Mouse (Mus musculus): ENCODE measurements around the gene Gm37240.

Gm37240 gene

GRCm38 (mm10) chr3:85391756-85392155 lies 495.6 kb downstream of the Gm37240 start:
- no peak for DNase-seq

- no peak for DNase-seq
Observed at GRCm38 (mm10) chr3:85391111-85391510, 496.2 kb downstream of the Gm37240 start.

- no peak for DNase-seq
Observed at GRCm38 (mm10) chr3:85385371-85385770, 501.9 kb downstream of the Gm37240 start.

GRCm38 (mm10) chr3:85383330-85383729 lies 504.0 kb downstream of the Gm37240 start:
- no peak for DNase-seq

- DNase-seq: peak; percentile 32 to 55
Observed at GRCm38 (mm10) chr3:85378703-85379395, 508.5 kb downstream of the Gm37240 start.

GRCm38 (mm10) chr3:85377946-85378702 lies 509.2 kb downstream of the Gm37240 start:
- DNase-seq: peak; percentile 89 to 90

DNA sequence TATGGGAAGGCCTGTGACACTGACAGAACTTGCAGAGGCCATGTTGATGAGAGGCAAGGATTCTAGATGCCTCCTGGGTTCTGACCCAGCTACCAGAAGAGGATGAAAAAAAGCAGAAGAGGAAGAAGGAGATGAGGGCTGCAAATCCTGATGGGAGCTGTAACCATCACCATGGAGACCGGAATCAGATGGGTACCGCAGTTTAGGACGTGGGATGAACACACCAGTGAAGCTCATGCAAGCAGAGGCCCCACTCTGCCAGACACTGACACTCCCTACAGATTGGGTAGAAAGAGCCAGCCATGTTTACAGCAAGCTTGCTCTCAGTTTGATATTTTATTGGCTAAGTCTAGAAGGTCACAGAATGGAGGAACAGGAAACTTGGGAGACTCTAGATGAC lies 509.8 kb downstream of the Gm37240 start:
- DNase-seq: no peak

- DNase-seq: no peak
Observed at GRCm38 (mm10) chr3:85376541-85376940, 510.8 kb downstream of the Gm37240 start.

DNA sequence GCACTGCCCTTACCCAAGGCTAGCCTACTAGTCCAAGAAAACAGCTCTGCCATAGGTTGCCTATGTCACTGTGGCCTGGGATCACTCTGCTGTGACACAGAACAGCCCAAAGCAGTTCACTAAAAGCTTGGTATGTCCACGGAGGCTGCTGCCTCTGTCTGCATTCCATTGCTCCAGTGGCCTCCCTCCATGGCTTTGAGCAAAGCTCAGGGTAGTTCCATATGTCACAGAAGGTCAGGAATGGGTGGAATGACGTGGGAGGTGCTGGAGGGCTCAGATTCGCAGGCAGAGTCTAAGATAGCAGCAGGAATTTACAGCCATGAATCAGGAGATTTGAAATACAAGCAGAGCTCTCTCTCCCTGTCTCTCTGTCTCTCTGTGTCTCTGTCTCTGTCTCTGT lies 514.3 kb downstream of the Gm37240 start:
- DNase-seq: no peak

- DNase-seq: no peak
Observed at GRCm38 (mm10) chr3:85369847-85370246, 517.5 kb downstream of the Gm37240 start.

DNA sequence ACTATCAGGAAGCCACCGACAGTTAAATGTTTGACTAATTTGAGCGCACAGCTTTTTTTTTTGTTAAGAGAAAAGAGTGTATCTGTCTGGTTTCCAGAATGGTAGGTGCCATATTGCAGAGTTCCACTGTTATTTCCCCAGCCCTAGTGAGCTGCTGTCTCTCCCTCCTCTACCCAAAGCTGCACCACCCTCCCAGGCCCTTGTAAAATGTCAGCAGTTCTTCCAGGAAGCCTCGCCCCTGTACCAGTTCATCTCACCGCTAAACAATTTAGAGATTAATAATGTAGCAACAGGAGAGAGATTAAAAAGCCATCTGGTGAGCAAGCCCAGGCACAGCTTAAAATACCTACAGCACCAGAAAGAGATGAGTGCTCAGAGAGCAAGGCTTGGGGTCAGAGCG lies 518.2 kb downstream of the Gm37240 start:
- no peak for DNase-seq

GRCm38 (mm10) chr3:85368354-85369120 lies 518.8 kb downstream of the Gm37240 start:
- no peak for DNase-seq

- DNase-seq: no peak
Observed at GRCm38 (mm10) chr3:85364591-85365343, 522.6 kb downstream of the Gm37240 start.

DNA sequence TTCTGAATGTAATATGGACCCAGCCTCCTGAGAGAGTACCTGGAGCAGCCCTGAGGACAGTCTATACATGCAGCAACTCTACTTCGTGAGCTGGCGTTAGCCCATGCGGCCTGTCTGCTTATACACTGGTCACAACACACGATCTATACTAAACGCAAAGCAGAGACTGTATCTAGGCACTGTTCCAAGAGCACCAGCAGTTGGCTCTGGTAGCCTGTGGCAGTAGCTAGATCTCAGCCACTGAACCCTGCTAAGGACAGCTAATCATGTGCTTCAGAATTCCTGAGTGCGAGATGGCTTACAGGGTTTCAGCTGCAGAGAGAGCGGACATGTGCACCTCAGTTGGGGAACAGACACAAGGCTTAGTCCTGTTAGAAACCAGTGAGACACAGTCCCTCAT lies 524.4 kb downstream of the Gm37240 start:
- peak; percentile 47 to 53 for DNase-seq

DNA sequence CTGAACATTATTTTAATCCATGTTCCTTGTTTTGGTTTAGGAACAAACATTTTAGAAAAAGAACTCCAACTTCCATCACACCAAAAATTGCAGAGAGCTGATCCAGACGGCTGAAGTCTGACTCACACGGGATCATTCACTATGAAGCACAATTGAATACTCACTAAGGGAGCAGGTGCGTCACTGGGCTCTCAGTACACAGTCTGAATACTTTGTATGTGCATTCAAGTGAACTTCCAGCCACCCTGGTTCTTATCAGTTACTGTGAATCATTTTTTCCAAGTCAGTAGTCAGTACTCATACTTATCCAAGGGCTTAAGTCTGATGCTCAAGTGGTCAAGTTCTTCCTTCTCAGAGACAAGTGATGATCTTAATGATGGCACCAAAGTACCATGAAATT lies 530.9 kb downstream of the Gm37240 start:
- DNase-seq: no peak

- DNase-seq: no peak
Observed at GRCm38 (mm10) chr3:85348021-85348420, 539.3 kb downstream of the Gm37240 start.

DNA sequence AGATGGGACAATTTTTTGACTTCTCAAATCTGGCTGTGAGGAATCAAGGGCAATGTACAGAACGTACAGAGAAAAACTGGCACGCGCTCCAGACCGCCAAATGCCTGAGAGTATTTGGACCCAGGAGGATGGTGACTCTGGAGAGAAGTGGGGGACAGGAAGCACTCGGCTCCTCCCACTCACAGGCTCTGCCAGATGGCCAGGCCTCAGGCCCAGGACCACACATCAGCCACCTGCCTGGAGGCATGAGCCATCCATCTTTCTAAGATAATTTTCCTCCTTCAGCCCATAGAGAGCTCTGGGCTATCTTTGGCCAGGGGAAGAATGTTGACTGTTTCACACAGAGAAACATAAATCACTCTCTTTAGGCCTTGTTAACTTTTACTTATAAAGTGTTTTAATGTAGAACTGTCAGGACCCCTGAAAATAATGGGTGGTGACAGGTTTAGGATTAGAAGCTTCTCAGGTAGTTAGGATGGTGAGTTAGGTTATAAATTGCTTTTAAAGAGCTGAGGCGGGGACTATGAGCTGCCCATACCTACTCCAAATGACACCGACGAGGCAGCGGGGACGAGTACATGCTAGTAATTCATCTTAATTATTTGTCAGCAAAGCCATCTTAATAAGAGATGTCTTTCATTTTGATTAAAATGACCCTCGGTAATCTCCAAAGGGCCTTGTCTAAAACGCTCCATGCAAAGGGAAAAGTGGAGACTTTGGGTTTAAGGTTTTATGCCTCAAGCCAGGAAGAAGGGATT lies 546.0 kb downstream of the Gm37240 start:
- DNase-seq: peak; percentile 61 to 62

DNA sequence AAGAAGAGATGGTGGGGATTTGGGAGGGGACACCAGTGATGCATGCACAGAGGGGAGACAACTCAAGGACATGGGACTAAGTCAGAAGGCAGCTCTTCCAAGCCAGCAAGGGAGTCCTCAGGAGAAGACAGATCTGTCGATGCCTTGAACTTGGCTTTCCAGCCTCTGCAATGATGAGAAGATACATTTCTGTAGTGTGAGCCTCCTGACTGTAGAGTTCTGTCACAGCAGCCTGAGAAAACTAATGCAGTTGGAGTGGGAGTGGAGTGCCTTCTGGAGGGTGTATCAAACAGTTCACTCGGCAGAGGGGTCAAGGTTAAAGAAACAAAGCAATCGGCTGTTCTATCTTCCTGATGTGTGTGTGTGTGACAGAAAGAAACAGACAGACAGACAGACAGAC lies 546.8 kb downstream of the Gm37240 start:
- DNase-seq: no peak

- no peak for DNase-seq
Observed at GRCm38 (mm10) chr3:85339926-85340325, 547.4 kb downstream of the Gm37240 start.

DNA sequence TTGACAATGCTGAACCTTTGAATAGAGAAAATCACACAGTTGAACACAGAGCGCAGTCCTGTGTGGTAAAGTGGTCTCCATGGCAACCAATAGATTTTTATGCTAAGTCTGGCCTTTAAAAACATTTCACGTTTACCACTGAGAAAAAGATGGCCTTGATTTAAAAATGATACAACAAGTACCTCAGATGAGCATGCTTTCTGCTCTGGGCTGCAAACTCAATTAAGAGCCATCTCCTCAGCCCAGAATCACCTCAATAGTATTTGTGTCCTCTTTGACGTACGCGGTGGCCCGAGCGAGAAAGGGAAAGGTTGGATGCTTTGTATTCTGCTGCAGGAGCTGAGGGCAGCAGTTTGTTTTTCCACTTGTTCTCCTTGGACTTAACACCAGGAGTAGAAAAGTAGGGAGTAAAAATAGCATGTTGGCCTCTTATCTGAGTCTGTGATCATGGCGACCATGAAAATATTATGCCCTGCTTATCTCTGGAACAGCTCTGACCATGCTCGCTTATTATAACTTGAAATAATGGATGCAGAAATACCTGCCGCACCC lies 548.0 kb downstream of the Gm37240 start:
- DNase-seq: no peak

DNA sequence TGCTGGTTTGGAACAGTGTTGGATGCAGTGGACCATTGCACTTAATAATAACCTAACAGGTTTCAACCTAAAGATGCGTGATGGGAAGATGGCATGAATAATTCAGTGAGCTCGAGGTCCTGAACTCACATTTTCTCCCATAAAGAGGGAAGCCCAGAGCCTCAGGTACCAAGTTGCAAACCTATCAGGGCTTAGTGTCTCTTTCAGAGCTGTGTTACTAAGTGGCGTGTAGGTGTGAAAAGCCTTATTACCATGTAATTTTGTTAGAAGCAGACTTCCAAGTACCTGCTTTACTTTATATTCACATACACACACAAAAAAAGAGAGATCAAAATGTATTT lies 548.6 kb downstream of the Gm37240 start:
- no peak for DNase-seq
